Mouse (Mus musculus) limb, embryonic 10.5 days (tissue): ENCODE data around the gene Map4. TPM values are rescaled to one million over a fixed set of nuclear protein-coding genes. Genes with fewer than 3 reads are reported as not detected.
"Not testable (repeated sequence)": the region's sequence is repeated elsewhere in the genome, so short reads cannot be mapped to it uniquely, and the experiment has no call there.

Experiments
- DNase-seq: peaks from one replicate; pipeline ENCODE4 v3.0.0-alpha.2; 2017; ENCODE audit warnings: low spot score
- H3K27ac ChIP-seq: fragments of 300-500 bp; sonication (generic); 2 replicates; pipeline ENCODE4 v1.5.1; 2016; ENCODE audit warnings: mild to moderate bottlenecking
- H3K27me3 ChIP-seq: fragments of 300-500 bp; sonication (generic); 2 replicates; pipeline ENCODE4 v1.6.1; 2016; ENCODE audit warnings: low read depth, mild to moderate bottlenecking; ENCODE audit not compliant: poor library complexity, severe bottlenecking
- H3K36me3 ChIP-seq: fragments of 300-500 bp; sonication (generic); 2 replicates; pipeline ENCODE4 v1.6.1; 2016; ENCODE audit warnings: mild to moderate bottlenecking, moderate library complexity
- H3K4me1 ChIP-seq: fragments of 300-500 bp; sonication (generic); 2 replicates; pipeline ENCODE4 v1.6.1; 2016
- H3K4me3 ChIP-seq: fragments of 300-500 bp; sonication (generic); 2 replicates; pipeline ENCODE4 v1.5.1; 2016; ENCODE audit warnings: mild to moderate bottlenecking, moderate library complexity
- H3K9me3 ChIP-seq: fragments of 300-500 bp; sonication (generic); replicated peaks from 2 replicates; pipeline ENCODE4 v1.6.1; 2016; ENCODE audit warnings: mild to moderate bottlenecking
- WGBS: fragments of 180-500 bp; shearing (Covaris S2); methylation state at CpG from one replicate; pipeline ENCODE4 v1.1.7; 2016; 5-methylcytosine and 5-hydroxymethylcytosine counted together
- polyA plus RNA-seq: library from polyadenylated mRNA; unstranded; fragments of >200 nt; fragmentation: Nextera tagmentation; extraction: Ambion mirVana; gene quantifications from 2 replicates; pipeline ENCODE4 v1.2.1, GENCODE M21; 2016

Gene Map4
- polyA plus RNA-seq, 1 experiment from 2014 or later, result 43.9 TPM

- Histone ChIP-seq H3K4me3 (no peak overlapping the region), H3K4me1 (no peaks in the 10 kb centered on the region), H3K27me3 (no peaks in the 10 kb centered on the region), H3K9me3 (no peaks in the 10 kb centered on the region), H3K27ac (no peak overlapping the region), H3K36me3 (no peaks in the 10 kb centered on the region)
- DNase-seq, result no peak
- 91% methylated on average over 4 of the region's 4 CpGs for WGBS
Measured at GRCm38 (mm10) chr9:109969792-109970336, 38.6 kb downstream of the Map4 start.

DNA sequence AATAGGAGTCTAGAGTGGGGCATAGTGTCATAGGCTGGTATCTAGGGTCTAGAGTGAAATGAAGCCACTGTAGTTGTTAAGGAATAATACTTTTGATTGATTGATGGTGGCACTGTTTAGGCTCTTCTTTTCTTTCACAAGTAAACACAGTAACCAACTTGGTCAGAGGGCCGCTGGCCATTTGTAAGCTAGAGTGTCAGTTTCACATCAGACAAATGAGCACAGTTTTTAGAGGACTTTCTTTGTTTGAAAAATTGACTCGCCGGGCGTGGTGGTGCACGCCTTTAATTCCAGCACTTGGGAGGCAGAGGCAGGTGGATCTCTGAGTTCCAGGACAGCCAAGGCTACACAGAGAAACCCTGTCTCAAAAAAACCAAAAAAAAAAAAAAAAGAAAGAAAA is 40.5 kb downstream of the Map4 start:
- H3K27ac ChIP-seq, H3K9me3 ChIP-seq, H3K4me1 ChIP-seq, H3K27me3 ChIP-seq, DNase-seq, H3K36me3 ChIP-seq, H3K4me3 ChIP-seq: not testable (repeated sequence)
- WGBS, result 95% methylated on average over 5 of the region's 5 CpGs

- H3K9me3 ChIP-seq, H3K4me1 ChIP-seq, H3K4me3 ChIP-seq, DNase-seq, H3K27ac ChIP-seq, H3K27me3 ChIP-seq: not testable (repeated sequence)
- 95% methylated on average over 4 of the region's 4 CpGs for WGBS
- H3K36me3 ChIP-seq, result peaks cover 24% of the 10 kb centered on the region
Measured at GRCm38 (mm10) chr9:109980223-109980622, 49.0 kb downstream of the Map4 start.

DNA sequence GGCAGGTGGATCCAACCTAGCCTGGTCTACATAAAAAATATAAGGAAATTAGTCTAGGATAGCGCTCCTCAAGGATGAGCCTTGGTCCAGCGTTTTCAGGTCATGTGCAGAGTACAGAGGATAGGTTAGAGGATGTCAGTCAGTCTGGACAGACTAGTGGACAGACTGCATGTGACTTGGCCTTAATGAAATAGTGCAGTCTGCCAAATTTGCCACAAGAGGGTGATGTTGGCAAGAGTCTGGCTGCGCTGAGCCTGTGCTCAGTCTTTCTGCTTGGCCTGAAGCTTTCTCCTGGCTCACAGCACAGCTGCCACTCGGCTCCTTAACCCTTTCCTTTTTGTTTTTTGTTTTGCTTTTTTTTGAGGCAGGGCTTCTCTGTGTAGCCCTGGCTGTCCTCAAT is 54.2 kb downstream of the Map4 start:
- H3K4me1 ChIP-seq, result no peaks in the 10 kb centered on the region
- peak; percentile 64 for DNase-seq
- H3K36me3 ChIP-seq, result peaks cover 18% of the 10 kb centered on the region
- WGBS, result 28% methylated on average over 4 of the region's 4 CpGs
- no peaks in the 10 kb centered on the region for H3K9me3 ChIP-seq
- no peak overlapping the region for H3K27ac ChIP-seq
- no peak overlapping the region for H3K4me3 ChIP-seq
- no peaks in the 10 kb centered on the region for H3K27me3 ChIP-seq

DNA sequence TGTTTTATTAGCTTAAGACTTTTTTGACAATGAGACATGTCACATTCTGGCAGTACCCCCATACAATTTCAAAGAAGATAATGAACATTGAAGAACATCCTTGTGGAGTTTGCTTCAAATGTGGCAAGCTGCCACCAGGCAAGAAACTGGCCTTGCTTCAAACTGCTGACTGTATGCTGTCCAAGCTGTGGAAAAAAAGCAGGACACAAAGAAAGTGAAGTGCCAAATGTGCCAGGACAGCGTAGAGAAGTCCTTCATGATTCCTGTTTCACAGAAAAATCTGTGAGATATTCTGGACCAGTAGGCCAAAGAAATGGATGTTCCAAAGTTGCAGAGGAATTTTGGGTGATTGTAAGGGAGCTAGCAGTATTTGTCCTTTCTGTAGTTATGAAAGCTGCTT is 57.8 kb downstream of the Map4 start:
- DNase-seq, result no peak
- WGBS, result 95% methylated on average over 1 of the region's 1 CpGs
- Histone ChIP-seq H3K27me3 (no peaks in the 10 kb centered on the region), H3K9me3 (no peaks in the 10 kb centered on the region), H3K4me1 (no peaks in the 10 kb centered on the region), H3K36me3 (no peaks in the 10 kb centered on the region; the same call in 1 of the 2 replicates), H3K27ac (no peak overlapping the region), H3K4me3 (no peak overlapping the region)

DNA sequence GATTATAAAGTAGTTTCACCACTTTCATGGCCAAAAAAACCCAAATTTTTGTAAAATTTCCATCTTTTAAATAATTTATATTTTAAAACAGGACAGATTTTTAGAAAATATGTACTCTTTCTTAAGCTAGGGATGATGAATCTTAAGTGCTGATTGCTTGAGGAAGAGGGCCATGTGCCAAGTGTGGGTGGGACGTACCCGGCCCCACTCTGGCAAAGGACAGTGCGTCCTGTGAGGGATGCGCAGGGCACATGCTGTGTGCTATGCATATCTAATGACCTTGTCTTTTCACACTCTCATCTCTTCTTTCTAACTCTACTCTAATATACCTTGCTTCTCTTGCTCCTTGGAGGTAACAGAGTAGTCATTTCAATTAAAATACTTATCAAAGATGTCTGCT is 66.2 kb downstream of the Map4 start:
- Histone ChIP-seq H3K4me1 (0 out of 2 replicates have a peak, but pooled peaks cover under 1% of the 10 kb centered on the region), H3K27ac (no peak overlapping the region), H3K36me3 (no peaks in the 10 kb centered on the region), H3K4me3 (no peak overlapping the region), H3K27me3 (no peaks in the 10 kb centered on the region), H3K9me3 (no peaks in the 10 kb centered on the region)
- 96% methylated on average over 4 of the region's 4 CpGs for WGBS
- no peak for DNase-seq

- no peak overlapping the region for H3K27ac ChIP-seq
- no peaks in the 10 kb centered on the region for H3K9me3 ChIP-seq
- no peak for DNase-seq
- 0 out of 2 replicates have a peak, but pooled peaks cover 3% of the 10 kb centered on the region for H3K4me1 ChIP-seq
- no peaks in the 10 kb centered on the region for H3K27me3 ChIP-seq
- no peaks in the 10 kb centered on the region for H3K36me3 ChIP-seq
- WGBS, result 77% methylated on average over 1 of the region's 1 CpGs
- no peak overlapping the region for H3K4me3 ChIP-seq
Measured at GRCm38 (mm10) chr9:110001946-110002345, 70.7 kb downstream of the Map4 start.

DNA sequence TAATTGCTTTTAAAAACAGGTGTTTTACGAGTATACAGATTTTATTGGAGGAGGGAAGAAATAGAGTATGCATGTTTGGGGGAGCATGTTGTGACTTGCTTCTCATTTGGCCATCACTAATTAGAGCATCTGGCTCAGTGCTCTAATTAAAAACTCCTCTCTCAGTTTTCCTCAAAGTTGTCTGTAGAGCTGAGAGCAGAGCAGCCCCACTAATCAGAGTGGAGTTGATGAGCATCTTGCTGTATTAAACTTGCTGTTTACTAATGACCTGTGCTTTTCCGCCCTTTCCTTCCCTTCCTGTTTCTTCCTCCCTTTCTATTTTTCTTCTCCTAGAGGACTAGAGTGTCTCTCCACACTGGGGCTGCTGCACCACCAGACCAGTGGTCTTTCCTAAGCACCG is 71.2 kb downstream of the Map4 start:
- Histone ChIP-seq H3K27ac (no peak overlapping the region), H3K9me3 (no peaks in the 10 kb centered on the region), H3K36me3 (no peaks in the 10 kb centered on the region), H3K27me3 (no peaks in the 10 kb centered on the region), H3K4me1 (0 out of 2 replicates have a peak, but pooled peaks cover 3% of the 10 kb centered on the region), H3K4me3 (no peak overlapping the region)
- WGBS, result 76% methylated on average over 3 of the region's 3 CpGs
- no peak for DNase-seq

DNA sequence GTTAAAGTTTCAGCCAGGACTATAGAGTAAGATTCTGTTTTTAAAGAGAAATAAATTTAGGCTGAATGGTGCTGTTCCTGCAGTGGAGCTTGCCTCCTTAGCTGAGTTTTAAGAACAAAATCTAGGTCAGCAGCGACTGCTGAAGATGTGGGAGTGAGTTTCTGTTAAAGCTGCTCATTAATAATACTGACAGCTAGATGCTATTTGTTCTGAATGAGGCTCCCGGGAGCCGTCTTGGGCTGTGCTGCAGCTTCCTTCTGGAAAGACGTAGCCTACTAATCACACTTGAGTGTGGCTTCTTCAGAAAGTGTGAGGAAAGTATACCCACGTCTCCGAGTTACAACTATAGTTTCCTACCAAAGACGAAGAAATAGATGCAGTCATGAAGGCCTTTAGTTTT is 88.0 kb downstream of the Map4 start:
- 41% methylated on average over 7 of the region's 7 CpGs for WGBS
- Histone ChIP-seq H3K27me3 (no peaks in the 10 kb centered on the region), H3K4me3 (no peak overlapping the region), H3K9me3 (no peaks in the 10 kb centered on the region), H3K27ac (no peak overlapping the region), H3K36me3 (no peaks in the 10 kb centered on the region), H3K4me1 (no peaks in the 10 kb centered on the region)
- no peak for DNase-seq

GRCm38 (mm10) chr9:110020405-110020804 is 89.1 kb downstream of the Map4 start:
- no peaks in the 10 kb centered on the region for H3K9me3 ChIP-seq
- no peak for DNase-seq
- H3K27me3 ChIP-seq, result no peaks in the 10 kb centered on the region
- H3K4me1 ChIP-seq, result no peaks in the 10 kb centered on the region
- no peak overlapping the region for H3K27ac ChIP-seq
- no peak overlapping the region for H3K4me3 ChIP-seq
- no peaks in the 10 kb centered on the region for H3K36me3 ChIP-seq
- 81% methylated on average over 5 of the region's 5 CpGs for WGBS

DNA sequence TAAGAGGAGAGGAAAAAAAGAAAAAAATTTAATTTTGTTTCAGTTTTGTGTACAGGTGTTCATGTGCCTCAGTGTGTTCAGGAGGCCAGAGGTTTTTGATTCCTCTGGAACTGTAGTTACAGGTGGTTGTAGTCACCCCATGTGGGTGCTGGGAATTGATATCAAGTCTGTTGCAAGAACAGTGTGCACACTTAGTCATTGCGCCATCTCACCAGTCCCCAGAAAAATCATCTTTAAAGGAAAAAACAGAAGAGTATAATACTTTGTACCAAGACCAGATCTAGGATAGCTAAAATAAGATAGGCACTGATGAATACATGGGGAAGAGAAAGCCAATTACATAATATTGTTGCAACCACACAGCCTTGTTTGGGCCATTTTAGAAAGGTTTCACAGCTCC is 90.2 kb downstream of the Map4 start:
- H3K4me1 ChIP-seq, result no peaks in the 10 kb centered on the region
- H3K27ac ChIP-seq, result no peak overlapping the region
- H3K9me3 ChIP-seq, result no peaks in the 10 kb centered on the region
- no peaks in the 10 kb centered on the region for H3K27me3 ChIP-seq
- H3K36me3 ChIP-seq, result no peaks in the 10 kb centered on the region
- no peak for DNase-seq
- H3K4me3 ChIP-seq, result no peak overlapping the region
- 95% methylated on average over 1 of the region's 1 CpGs for whole genome bisulfite sequencing

GRCm38 (mm10) chr9:110022151-110022550 is 90.9 kb downstream of the Map4 start:
- Histone ChIP-seq H3K27ac (no peak overlapping the region), H3K9me3 (no peaks in the 10 kb centered on the region), H3K4me1 (no peaks in the 10 kb centered on the region), H3K4me3 (no peak overlapping the region), H3K27me3 (no peaks in the 10 kb centered on the region), H3K36me3 (no peaks in the 10 kb centered on the region)
- DNase-seq, result no peak
- 98% methylated on average over 2 of the region's 2 CpGs for WGBS

GRCm38 (mm10) chr9:110035091-110035490 is 103.8 kb downstream of the Map4 start:
- Histone ChIP-seq H3K9me3 (no peaks in the 10 kb centered on the region), H3K4me3 (no peak overlapping the region), H3K27me3 (no peaks in the 10 kb centered on the region), H3K4me1 (no peaks in the 10 kb centered on the region), H3K27ac (no peak overlapping the region), H3K36me3 (peaks cover 50% of the 10 kb centered on the region)
- 84% methylated on average over 4 of the region's 4 CpGs for WGBS
- DNase-seq, result no peak

- DNase-seq, result no peak
- Histone ChIP-seq H3K36me3 (peaks cover 47% of the 10 kb centered on the region), H3K27me3 (no peaks in the 10 kb centered on the region), H3K4me1 (no peaks in the 10 kb centered on the region), H3K4me3 (no peak overlapping the region), H3K27ac (no peak overlapping the region), H3K9me3 (no peaks in the 10 kb centered on the region)
- WGBS, result 91% methylated on average over 8 of the region's 8 CpGs
Measured at GRCm38 (mm10) chr9:110037895-110038294, 106.6 kb downstream of the Map4 start.
